Mouse (Mus musculus) lung, embryonic 15.5 days (tissue): Measurements from ENCODE around the gene Tle3. TPM values are rescaled to one million over a fixed set of nuclear protein-coding genes. Genes with fewer than 3 reads are reported as not detected.
A peak's percentile ranks its signal among the peaks of the same experiment; 100 is the strongest.

Experiments used
- ATAC-seq: fragments of 200-750 bp; cut with Nextera tagmentation; 2 replicates; pipeline ENCODE4 v1.8.0; 2017; ENCODE audit warnings: moderate number of reproducible peaks, borderline replicate concordance; ENCODE audit not compliant: low FRiP score, low TSS enrichment; ENCODE audit errors: extremely low read depth
- H3K27ac ChIP-seq: fragments of 300-500 bp; sonication (generic); 2 replicates; pipeline ENCODE4 v1.5.1; 2015; ENCODE audit warnings: moderate library complexity, mild to moderate bottlenecking, inconsistent platforms
- H3K27me3 ChIP-seq: fragments of 300-500 bp; sonication (generic); 2 replicates; pipeline ENCODE4 v1.6.1; 2015; ENCODE audit warnings: inconsistent platforms
- H3K36me3 ChIP-seq: fragments of 300-500 bp; sonication (generic); 2 replicates; pipeline ENCODE4 v1.6.1; 2015; ENCODE audit warnings: inconsistent platforms
- H3K4me1 ChIP-seq: fragments of 300-500 bp; sonication (generic); 2 replicates; pipeline ENCODE4 v1.6.1; 2015; ENCODE audit warnings: inconsistent platforms
- H3K4me2 ChIP-seq: fragments of 300-500 bp; sonication (generic); 2 replicates; pipeline ENCODE4 v1.6.1; 2015; ENCODE audit warnings: inconsistent platforms, mild to moderate bottlenecking, moderate library complexity
- H3K4me3 ChIP-seq: fragments of 300-500 bp; sonication (generic); 2 replicates; pipeline ENCODE4 v1.5.1; 2015; ENCODE audit warnings: mild to moderate bottlenecking, inconsistent platforms
- H3K9ac ChIP-seq: fragments of 300-500 bp; sonication (generic); 2 replicates; pipeline ENCODE4 v1.6.1; 2015; ENCODE audit warnings: inconsistent platforms
- H3K9me3 ChIP-seq: fragments of 300-500 bp; sonication (generic); 2 replicates; pipeline ENCODE4 v1.6.1; 2016; ENCODE audit warnings: inconsistent platforms
- WGBS: fragments of 180-500 bp; shearing (Covaris S2); methylation state at CpG from one replicate; pipeline ENCODE4 v1.1.7; 2015; 5-methylcytosine and 5-hydroxymethylcytosine counted together
- polyA plus RNA-seq: library from polyadenylated mRNA; unstranded; fragments of >200 nt; fragmentation: Nextera tagmentation; extraction: Ambion mirVana; gene quantifications from 2 replicates; pipeline ENCODE4 v1.2.1, GENCODE M21; 2015

The Tle3 gene
- polyA plus RNA-seq, 1 experiment from 2014 or later: 27.1 TPM

GRCm38 (mm10) chr9:61445151-61445550, 73.0 kb downstream of the Tle3 start:
- H3K27me3 ChIP-seq: peaks cover 13% of the 10 kb centered on the region
- no peaks in the 10 kb centered on the region for H3K36me3 ChIP-seq
- no peak overlapping the region for H3K9ac ChIP-seq
- no peak for ATAC-seq
- H3K4me1 ChIP-seq: peaks cover 11% of the 10 kb centered on the region
- no peak overlapping the region for H3K4me2 ChIP-seq
- 90% methylated on average over 2 of the region's 2 CpGs for WGBS
- no peak overlapping the region for H3K27ac ChIP-seq
- H3K4me3 ChIP-seq: no peak overlapping the region
- no peaks in the 10 kb centered on the region for H3K9me3 ChIP-seq

GRCm38 (mm10) chr9:61445711-61446222, 73.6 kb downstream of the Tle3 start:
- no peak for ATAC-seq
- Histone ChIP-seq H3K9ac (no peak overlapping the region), H3K4me3 (no peak overlapping the region), H3K27ac (no peak overlapping the region), H3K4me1 (peaks cover 11% of the 10 kb centered on the region), H3K4me2 (no peak overlapping the region), H3K9me3 (no peaks in the 10 kb centered on the region), H3K36me3 (no peaks in the 10 kb centered on the region), H3K27me3 (peaks cover 13% of the 10 kb centered on the region)
- WGBS: 15% methylated on average over 5 of the region's 5 CpGs

- no peaks in the 10 kb centered on the region for H3K36me3 ChIP-seq
- H3K4me1 ChIP-seq: peaks cover 4% of the 10 kb centered on the region
- 80% methylated on average over 2 of the region's 2 CpGs for WGBS
- H3K9me3 ChIP-seq: no peaks in the 10 kb centered on the region
- no peak overlapping the region for H3K9ac ChIP-seq
- H3K4me2 ChIP-seq: no peak overlapping the region
- H3K27ac ChIP-seq: no peak overlapping the region
- H3K4me3 ChIP-seq: no peak overlapping the region
- H3K27me3 ChIP-seq: peaks cover 16% of the 10 kb centered on the region
- ATAC-seq: no peak
Measured at GRCm38 (mm10) chr9:61446965-61447364, 74.8 kb downstream of the Tle3 start.

GRCm38 (mm10) chr9:61449363-61449904, 77.3 kb downstream of the Tle3 start:
- H3K27ac ChIP-seq: no peak overlapping the region
- peaks cover 16% of the 10 kb centered on the region for H3K27me3 ChIP-seq
- no peak overlapping the region for H3K4me2 ChIP-seq
- no peak overlapping the region for H3K4me3 ChIP-seq
- H3K4me1 ChIP-seq: peaks cover 4% of the 10 kb centered on the region; the same call in 1 of the 2 replicates
- ATAC-seq: no peak
- H3K9ac ChIP-seq: no peak overlapping the region
- 67% methylated on average over 5 of the region's 5 CpGs for whole genome bisulfite sequencing
- no peaks in the 10 kb centered on the region for H3K9me3 ChIP-seq
- no peaks in the 10 kb centered on the region for H3K36me3 ChIP-seq

- Histone ChIP-seq H3K36me3 (no peaks in the 10 kb centered on the region), H3K9me3 (no peaks in the 10 kb centered on the region), H3K4me3 (no peak overlapping the region), H3K27ac (no peak overlapping the region), H3K9ac (no peak overlapping the region), H3K4me2 (no peak overlapping the region), H3K4me1 (peaks cover 17% of the 10 kb centered on the region), H3K27me3 (peaks cover 12% of the 10 kb centered on the region)
- WGBS: 47% methylated on average over 1 of the region's 1 CpGs
- no peak for ATAC-seq
Measured at GRCm38 (mm10) chr9:61452081-61452480, 79.9 kb downstream of the Tle3 start.

GRCm38 (mm10) chr9:61455861-61456261, 83.7 kb downstream of the Tle3 start:
- Histone ChIP-seq H3K9me3 (no peaks in the 10 kb centered on the region), H3K4me2 (no peak overlapping the region), H3K27ac (peak overlapping the region; percentile 38; the same call in 1 of the 2 replicates), H3K36me3 (no peaks in the 10 kb centered on the region), H3K4me3 (no peak overlapping the region), H3K27me3 (peaks cover 25% of the 10 kb centered on the region; the same call in 1 of the 2 replicates), H3K9ac (no peak overlapping the region), H3K4me1 (peaks cover 20% of the 10 kb centered on the region)
- WGBS: 17% methylated on average over 6 of the region's 6 CpGs
- peak; percentile 71; the same call in 1 of the 2 replicates for ATAC-seq

- H3K9ac ChIP-seq: no peak overlapping the region
- no peak overlapping the region for H3K4me2 ChIP-seq
- no peaks in the 10 kb centered on the region for H3K36me3 ChIP-seq
- H3K27ac ChIP-seq: peak overlapping the region; percentile 38; the same call in 1 of the 2 replicates
- 69% methylated on average over 5 of the region's 5 CpGs for WGBS
- H3K9me3 ChIP-seq: no peaks in the 10 kb centered on the region
- peaks cover 20% of the 10 kb centered on the region for H3K4me1 ChIP-seq
- no peak overlapping the region for H3K4me3 ChIP-seq
- no peak for ATAC-seq
- H3K27me3 ChIP-seq: peaks cover 23% of the 10 kb centered on the region; the same call in 1 of the 2 replicates
Measured at GRCm38 (mm10) chr9:61456441-61457161, 84.4 kb downstream of the Tle3 start.

GRCm38 (mm10) chr9:61457162-61457523, 85.0 kb downstream of the Tle3 start:
- H3K9me3 ChIP-seq: no peaks in the 10 kb centered on the region
- H3K27ac ChIP-seq: no peak overlapping the region
- H3K36me3 ChIP-seq: no peaks in the 10 kb centered on the region
- no peak overlapping the region for H3K4me2 ChIP-seq
- H3K9ac ChIP-seq: no peak overlapping the region
- ATAC-seq: no peak
- peaks cover 23% of the 10 kb centered on the region; the same call in 1 of the 2 replicates for H3K27me3 ChIP-seq
- no peak overlapping the region for H3K4me3 ChIP-seq
- peaks cover 20% of the 10 kb centered on the region for H3K4me1 ChIP-seq
- 30% methylated on average over 10 of the region's 10 CpGs for WGBS

- Histone ChIP-seq H3K27ac (no peak overlapping the region), H3K9ac (no peak overlapping the region), H3K27me3 (peaks cover 29% of the 10 kb centered on the region; the same call in 1 of the 2 replicates), H3K4me3 (no peak overlapping the region), H3K4me1 (peaks cover 3% of the 10 kb centered on the region; the same call in 1 of the 2 replicates), H3K9me3 (no peaks in the 10 kb centered on the region), H3K36me3 (no peaks in the 10 kb centered on the region), H3K4me2 (no peak overlapping the region)
- no peak for ATAC-seq
- 27% methylated on average over 4 of the region's 4 CpGs for WGBS
Measured at GRCm38 (mm10) chr9:61461859-61462258, 89.7 kb downstream of the Tle3 start.

GRCm38 (mm10) chr9:61467436-61467835, 95.3 kb downstream of the Tle3 start:
- Histone ChIP-seq H3K9ac (no peak overlapping the region), H3K4me3 (no peak overlapping the region)

More at GRCm38 (mm10) chr9:61467436-61467835, 95.3 kb downstream of the Tle3 start:
- H3K4me1 ChIP-seq: no peaks in the 10 kb centered on the region
- no peaks in the 10 kb centered on the region for H3K36me3 ChIP-seq
- no peak for ATAC-seq
- no peak overlapping the region for H3K27ac ChIP-seq
- H3K27me3 ChIP-seq: peaks cover 9% of the 10 kb centered on the region; the same call in 1 of the 2 replicates
- 79% methylated on average over 3 of the region's 3 CpGs for WGBS
- H3K9me3 ChIP-seq: no peaks in the 10 kb centered on the region
- H3K4me2 ChIP-seq: no peak overlapping the region
